Mouse (Mus musculus) neural tube, embryonic 10.5 days (tissue): ENCODE measurements around the gene Vsx1.
A peak's percentile ranks its signal among the peaks of the same experiment; 100 is the strongest.

Experiments used
- DNase-seq: peaks from one replicate; pipeline ENCODE4 v3.0.0-alpha.2; 2017; ENCODE audit warnings: low spot score; ENCODE audit errors: extremely low spot score

Gene Vsx1

DNA sequence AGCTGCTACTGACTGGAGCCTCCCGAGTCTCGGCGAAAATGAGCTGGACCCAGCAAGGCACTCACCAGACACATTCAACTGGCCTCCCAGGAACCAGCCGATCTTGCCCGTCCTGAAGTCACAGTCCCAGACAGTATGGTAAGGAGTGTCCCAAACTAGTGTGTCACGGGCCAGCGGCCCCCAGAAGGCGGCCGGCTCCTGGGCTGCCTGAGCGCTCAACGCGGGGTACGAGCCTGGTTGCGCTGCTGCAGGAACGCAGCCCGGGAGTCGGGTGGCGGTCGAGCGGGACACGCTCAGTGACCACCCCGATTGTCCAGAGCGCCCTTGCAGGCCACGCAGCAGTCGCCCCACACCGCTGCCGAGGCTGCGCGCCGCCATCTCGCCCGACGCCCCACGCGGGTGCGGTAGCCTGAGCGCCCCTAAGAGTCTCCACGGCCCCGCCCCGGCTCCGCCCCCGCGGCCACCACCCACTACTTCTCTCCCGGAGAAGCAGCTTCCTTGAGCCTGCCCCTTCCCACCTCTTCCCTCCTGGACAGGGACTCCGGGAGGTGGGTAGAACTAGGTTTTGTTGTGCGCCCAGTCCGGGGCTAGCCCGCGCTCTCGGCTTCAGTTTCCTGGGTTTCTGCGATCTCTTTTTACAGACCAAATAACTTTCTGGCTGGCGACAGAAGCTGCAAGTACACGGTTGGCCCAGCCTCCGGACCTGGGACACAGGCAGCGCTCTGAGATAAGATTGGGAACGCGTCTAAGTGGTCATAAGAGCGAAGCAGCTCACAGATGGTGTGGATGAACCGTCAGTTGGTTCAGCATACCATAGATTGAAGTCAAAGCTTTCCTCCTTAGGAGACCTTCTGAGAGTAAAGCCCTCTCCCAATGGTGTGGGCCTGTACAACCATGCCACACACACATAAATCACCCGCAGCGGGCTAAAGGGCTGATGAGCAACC, 21.1 kb downstream of the Vsx1 start, which contains the start of gene Acss1:
Gene Acss1, minus strand, starts transcription at position 681 of the 947 bp plus-strand sequence.
- DNase-seq, result peak; percentile 71

DNA sequence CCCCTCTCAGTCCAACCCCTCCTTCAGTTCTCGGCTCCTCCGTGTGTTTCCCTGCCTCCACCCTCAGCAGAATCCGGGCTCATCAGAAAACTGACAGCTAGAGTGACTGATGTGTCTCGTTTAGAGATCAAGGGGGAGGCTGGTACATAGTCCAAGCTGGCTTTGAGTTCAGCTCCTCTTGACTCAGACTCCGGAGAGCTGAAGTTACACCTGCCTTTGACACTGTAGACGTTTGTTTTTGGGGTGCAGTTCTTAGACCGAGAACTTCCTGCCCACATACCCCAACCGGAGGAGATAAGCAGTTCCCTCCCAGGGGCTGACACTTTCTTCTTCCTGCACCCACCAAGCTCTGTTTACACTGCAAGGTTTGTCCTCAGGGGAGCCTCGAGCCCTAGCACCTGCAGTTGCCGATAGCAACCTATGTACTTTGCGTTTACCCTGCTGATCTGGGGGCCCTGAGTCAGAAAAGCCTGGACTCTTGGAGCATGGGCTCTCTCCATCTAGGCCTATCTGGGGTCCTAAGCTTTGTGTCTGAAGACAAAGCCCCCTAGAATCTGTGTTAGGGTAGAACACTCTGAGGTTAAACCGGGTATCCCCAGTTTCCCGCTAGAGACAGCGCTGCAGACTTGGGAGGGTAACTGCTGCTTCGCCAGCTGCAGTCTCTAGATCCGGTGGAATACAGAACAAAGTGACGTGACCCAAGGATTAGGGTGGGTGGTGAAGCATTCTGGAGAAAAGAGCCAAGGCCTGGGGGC, 21.9 kb downstream of the Vsx1 start:
- peak; percentile 34 for DNase-seq

DNA sequence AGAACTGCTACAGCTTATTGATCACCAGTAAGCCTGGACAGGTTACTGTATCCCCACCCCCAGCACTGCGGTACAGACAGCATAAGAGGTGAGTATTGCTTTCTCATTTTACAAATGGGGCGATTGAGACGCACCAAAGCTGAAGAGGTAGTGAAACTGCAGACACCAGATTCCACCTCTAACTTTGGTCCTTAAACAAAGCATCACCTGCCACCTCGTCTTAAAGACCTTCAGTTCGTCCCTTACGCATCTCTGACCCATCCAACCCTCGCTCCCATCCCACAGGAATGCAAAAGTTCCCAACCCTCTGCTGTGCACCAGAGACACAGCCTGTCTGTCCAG, 22.5 kb downstream of the Vsx1 start:
- DNase-seq, result no peak

DNA sequence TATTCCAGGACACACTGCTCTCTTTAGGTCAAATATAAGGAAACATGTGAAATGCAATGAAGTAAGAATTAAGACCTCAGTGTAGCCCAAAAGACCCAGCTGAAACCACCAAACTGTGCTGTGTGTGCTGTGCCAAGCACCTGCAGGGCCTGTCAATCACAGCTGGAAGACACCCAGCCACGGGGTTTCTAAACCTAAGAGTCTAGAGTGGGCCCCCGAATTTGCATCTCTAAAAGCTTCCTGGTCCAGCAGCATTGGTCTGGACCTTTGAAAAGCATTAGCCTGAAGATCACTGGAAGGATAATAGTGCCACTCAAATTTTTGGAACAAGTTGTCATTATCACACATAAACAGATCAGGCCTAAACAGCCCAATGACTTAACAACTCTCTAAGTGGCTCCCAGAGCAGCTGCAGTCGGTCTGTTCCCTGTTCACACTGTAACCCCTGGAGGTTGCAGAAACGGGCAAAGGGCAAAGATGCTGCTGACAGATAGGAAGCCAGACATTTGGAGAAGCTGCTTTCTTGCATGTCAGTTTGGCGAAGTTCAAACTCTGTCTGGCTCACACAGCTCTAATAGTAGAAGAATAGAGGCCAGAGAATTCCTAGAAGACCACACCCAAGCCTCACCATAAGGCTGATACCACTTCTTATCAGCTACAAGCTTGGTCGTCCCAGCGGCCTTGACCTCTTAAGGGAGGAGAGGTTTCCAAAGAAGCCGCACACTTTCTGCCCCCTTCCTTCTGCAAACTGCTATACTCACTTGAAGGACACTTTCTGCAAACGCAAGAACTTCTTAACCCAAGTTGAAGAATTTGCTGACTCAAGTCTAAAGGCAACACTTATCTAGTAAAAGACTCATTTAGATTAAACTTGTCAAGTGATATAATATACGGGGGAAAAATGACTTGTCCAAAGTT, 23.4 kb downstream of the Vsx1 start:
- DNase-seq, result no peak

DNA sequence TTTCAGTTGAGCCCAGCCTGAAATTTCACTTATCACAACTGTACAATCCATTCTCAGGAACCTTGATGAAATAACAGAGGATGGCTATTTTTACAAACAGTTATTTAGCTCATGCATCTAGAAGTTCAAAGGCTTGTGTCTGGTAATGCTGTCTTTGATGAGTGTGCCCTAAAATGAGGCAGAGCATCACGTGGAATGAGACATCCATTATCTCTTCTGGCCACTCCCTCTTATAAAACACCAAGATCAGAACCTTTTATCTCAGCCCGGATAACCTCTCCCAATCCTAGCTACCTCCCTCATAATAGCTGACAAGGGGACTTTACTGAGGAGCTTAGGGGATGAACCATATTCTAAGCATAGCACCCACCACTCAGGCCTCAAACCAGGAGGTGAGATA, 24.2 kb downstream of the Vsx1 start:
- DNase-seq, result no peak

DNA sequence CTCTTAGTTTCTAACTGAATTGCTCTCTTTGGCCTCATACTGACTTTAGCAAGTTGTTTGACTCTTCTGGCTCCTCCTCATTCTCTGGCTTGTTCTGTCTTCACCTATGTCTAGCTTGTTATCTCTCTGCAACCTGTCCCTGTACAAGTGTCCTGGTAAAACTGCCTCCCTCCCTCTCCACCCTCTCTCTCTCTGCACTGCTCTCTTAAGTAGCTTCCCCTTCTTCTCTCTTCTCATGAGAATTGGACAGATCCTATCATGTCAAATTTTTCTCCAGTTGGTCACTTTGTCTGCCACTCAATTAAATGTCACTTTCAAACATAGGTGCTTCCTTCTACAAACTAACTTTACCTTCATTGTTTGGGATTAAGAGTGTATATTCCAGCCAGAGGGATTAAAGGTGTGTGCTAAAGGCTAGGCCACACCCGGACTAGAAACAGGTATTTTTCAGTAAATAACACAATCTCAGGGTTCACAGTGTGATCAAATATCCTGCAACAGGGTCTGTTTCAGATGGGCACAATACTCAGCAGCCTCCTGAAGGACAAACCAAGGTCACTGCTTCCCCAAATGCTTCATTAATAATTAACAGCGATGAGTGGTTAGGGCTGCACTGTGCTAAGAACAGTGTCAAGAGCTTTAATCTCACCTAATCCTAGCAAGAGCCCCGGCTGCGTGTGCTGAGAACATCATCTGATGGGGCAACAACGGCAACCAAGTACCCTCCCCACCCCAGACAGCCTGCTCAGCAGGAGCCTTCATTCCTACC, 24.8 kb downstream of the Vsx1 start:
- DNase-seq, result no peak

DNA sequence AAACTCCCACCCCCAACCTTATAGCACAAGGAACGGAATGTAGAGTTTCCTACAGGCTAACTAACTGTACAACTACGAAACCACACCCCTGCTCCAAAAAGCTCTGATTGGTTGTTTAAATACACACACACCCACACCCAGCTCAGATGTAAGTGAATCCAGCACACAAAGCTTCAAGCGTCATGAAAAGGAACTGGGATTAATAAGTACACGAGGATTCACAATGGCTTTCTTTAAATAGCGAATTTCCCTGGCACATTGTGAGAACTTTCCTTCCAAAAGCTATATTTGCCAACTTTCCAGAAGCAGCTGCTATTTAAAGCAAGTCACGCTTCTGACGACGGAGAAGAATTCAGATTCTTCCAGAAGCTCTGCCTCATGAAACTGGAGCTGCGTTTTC, 25.9 kb downstream of the Vsx1 start:
- no peak for DNase-seq

DNA sequence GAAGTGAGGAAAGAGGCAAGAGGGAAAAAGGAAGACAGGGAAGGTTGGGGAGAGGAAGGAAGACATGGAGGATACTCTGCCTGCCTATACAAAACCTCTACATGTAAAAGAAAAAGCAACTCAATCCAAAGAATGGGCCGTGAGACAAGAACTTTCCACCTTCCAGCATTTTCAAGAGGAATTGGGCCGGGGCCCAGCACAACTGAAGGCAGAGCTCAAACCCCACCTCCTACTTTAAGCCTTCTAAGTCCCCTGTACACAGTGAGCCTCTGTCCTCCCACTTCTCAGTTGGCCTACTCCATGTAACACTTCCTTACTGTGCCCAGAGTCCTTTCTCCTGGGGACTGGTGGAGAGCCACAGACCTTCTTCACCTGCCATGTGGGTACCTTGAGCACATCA, 27.2 kb downstream of the Vsx1 start:
- no peak for DNase-seq

DNA sequence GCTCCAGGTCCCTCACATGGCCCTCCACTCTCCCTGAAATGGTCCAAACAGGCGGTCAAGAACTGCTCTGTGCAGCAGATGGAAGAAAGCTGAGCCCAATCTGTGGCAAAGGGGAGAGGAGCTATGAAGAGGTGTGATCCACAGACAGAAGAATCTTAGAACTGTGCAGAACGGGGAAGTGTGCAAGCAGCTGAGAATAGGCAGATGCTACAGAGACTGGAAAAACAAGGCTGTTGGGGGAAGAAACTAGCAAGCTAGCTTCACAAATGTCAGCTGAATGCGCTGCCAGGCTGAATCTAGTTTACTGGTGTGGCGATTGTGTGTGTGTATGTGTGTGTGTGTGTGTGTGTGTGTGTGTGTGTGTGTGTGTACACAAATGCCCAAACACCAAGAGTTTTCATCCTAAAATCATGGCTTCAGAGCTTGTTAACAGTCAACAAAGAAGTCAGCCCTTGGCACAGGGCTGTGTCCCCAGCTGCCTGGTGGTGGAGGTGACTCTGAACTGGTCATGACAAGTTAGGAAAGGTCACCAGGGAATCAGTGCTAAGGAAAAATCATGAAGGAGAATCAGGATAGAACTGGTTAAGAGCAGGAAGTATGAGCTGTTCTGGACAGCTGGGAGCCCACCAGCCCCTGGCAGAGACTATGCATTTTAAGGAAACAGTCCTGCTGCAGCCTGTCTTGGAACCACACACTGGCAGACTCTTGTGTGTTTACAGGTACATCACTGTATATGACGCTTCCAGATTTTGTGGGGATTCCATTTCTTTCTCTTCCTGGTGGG, 28.3 kb downstream of the Vsx1 start:
- DNase-seq, result no peak

DNA sequence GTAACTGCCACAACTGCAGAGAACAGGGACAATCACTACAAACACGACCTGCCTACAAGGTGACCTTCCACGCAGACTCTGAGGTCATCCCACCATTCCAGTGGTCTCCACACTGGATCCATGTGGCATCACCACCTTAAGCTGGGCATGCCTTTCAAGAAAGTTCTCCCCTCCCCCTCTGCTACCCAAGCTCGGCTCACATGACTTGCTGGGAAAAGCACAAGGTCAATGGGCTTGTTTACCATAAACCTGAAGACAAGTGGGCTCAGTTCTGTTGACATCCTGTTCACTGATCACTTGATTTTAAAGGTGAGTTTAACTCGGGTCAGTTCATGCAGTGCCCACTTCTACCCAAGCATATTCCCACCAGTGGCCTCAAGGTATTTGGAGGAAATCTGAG, 29.1 kb downstream of the Vsx1 start:
- DNase-seq, result no peak

DNA sequence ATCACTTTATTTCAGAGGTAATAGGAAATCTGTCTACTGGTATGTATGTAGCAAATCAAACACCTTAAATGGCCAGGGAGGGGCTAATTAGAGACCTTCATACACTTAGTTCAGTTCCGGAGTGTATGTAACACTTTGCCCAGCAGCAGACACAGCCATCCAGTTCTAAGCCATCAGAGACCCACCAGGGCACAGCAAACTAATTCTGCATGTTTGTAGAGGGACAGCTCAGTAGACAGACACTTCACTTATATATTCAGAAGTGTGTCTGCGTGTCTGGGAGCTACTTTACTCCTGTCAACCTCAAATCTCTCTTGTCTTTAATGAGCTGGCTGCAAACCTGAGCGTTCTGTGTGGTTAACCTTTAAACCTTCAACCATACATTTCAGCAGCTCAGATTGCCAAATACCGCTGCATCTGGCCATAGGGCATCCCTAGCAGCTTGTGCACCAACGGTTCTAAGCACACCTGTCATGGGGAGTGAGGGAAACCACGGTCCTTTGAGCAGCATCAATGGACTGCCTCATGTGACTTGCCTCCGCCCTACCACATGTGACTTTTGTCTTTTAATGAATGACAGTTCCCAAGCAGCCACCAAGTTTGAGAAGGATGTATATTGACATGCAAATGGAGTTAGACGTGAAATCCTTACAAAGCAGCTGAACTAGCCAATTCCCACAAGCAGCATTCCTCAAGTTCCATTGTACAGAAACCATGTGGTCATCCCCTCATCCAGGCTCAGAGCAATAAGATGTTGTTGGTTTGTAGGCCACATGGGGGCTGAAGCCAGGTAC, 32.0 kb downstream of the Vsx1 start:
- no peak for DNase-seq

DNA sequence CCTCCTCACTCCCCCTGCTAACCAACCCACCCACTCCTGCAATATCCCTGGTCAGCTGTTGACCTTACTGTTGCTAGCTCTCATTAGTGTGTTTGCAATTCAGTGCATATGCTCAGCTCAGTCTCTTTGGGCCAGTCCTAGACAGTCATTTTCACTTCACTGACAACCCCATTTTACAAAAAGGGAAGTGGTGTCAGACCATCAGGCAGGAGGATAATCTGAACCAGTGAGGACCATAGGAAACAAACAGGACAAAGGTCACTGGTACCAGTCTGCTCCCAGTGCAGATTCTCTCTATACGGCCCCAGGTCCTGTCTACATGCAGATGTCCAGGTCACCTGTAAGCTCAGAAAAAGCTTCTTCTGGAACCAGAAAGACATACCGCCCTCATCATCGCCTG, 33.0 kb downstream of the Vsx1 start:
- DNase-seq, result no peak

DNA sequence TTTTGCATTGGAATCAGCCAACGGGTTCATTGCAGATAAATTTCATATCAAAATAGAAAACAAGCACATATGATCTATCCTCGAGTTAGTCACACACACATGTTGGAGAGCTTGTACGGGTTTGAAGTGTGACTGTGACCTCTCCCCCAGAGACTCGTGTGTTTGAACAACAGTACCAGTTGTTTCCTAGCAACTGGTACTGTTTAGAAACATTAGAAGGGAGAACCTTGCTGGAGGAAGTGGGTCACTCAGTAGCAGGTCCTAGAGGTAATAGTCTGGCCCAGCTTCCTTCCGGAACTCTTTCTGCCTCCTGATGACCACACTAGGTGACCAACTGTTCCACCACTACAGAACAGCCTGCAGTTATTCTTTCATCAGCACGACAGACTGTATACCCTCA, 33.9 kb downstream of the Vsx1 start:
- no peak for DNase-seq

DNA sequence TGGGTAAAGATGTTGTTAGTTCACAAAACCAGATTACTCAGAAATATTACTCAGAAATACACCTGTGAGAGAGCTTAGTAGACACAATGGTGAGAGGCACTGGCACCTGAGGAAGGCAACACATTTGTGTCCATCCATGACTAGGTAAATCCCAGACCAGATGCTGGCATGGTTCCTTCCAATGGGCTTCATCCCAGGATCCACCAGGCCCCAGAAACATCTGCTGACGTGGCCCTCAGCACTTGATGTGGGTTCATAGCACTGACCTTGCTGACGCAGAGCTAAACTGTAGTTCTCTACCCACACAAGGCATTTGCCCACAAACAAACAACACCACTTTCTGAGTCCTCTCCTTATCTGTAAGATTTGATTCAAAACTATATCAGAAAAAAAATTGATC, 34.3 kb downstream of the Vsx1 start:
- DNase-seq, result no peak

DNA sequence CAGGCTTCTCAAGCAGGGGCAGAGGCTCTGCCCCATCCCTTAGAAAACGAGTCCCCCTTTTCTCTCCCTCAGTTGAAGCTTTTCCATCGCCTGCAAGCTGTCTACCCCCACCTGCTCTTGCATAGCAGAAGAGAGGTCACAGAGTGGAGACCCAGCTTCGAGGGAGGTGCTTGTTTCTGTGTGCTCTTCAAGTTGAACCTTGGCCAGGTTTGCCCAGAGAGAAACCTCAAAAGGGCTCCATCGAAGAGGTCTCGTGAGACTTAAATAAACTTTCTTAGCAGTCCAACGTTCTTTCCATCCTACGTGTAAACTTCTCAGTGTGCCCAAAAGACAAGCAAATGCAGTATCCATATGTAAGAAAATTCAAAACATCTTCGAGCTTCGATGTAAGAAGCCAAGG, 37.8 kb downstream of the Vsx1 start:
- DNase-seq, result no peak

DNA sequence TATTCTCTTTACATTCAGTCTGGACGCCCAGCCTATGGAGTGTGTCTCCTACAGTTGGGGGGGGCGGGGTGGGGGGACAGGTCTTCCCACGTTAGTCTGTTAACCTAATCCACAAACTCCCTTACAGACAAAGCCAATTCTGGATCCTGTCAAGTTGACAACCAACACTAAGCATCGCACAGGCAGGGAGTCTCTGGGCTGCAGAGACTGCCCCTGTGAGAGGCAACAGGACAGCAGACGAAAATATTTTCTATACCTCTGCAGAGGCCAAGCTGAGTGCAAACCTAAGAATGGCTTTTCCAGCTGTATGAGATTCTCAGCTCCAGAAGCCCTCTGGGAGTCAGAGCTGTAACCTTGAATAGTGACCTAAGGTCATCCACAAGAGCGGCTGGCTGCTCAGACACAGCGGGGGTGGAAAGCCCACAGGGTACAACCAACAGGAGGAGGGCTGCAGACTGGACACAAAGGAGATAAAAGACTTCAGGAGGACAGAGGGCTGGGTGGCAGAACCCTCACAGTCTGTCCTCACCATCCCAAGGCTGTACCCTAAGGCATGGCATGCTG, 38.6 kb downstream of the Vsx1 start:
- peak; percentile 59 for DNase-seq

DNA sequence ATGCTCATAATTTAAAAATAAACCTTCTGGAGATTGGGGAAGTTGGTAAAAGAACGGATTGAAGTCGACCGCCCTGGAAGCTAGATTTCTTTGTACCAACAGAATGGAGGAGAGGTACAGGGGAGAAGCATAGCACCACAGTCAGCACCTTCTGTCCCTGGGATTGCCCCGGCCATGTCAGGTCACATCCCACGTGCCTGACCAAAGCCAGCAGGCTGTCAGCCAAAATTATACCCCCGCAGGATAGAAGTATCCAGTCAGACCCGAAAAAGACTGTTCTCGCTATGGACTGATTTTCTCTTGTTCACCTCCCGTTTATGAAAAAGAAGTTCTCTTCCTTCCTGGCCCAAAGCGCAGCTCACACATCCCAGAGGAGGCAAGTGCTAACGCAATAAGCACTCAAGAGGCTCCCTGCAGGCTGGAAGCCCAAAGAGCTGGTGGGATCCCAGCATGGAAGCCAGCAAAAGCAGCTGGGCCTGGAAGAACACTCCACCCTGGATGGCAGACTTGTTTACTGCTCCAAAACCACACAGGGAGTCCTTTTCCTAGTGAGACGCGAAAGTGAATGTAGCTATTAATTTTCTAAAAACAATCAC, 40.8 kb downstream of the Vsx1 start:
- DNase-seq, result no peak

DNA sequence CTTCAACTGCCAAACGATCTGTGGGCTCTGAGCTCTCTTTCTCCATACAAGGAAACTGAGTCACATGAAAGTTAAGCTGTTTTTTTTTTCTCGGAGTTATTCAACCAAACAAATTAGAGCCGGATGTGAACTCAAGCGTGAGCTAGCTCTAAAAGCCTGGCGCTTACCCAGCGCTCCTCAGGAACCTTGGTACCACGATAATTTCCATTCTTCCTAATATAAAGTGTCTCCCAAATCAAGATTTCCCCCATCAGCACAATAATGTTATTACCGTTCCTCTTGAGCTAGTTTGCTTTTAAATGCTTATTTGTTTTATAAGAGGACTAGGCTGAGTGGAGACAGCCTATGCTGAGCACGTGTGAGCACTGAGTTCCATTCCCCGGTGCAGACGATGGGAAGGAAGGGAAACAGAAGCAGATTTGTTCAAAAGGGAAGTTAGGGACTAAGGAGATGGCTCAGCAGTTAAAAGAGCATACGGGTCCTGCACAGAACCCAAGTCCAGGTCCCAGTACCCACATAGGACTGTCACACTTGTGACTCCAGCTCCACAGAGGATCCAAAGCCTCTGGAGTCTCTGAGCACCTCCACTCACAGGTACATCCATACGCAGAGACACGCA, 41.4 kb downstream of the Vsx1 start:
- no peak for DNase-seq
